Mouse (Mus musculus): ENCODE measurements around the gene Mybbp1a.

DNA sequence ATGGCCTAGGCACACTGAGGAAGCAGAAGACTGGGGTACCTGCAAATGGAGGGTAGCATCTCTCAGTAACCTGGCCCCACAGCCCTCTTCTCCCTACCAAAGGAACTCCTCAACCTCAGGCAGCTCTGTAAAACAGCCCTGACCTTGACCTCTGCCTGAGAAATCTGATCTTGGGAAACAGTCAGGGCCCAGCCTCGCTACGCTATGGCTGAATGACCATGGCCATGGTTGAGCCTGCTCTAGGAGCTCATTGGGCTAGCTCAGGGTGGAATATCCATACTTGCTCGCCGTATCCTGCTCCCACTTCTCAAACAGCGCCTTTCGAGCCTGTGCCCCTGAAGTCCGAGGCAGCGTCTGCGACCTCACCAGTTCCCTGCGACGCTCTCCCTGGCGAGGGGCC lies 40.1 kb upstream of the Mybbp1a start:
- TF ChIP-seq CTCF (IDR thresholded peaks at IDR 0.05; ENCODE audit: borderline replicate concordance, insufficient read depth, low read depth, low read length) (no peak), POLR2A (IDR thresholded peaks at IDR 0.05; ENCODE audit: borderline replicate concordance, insufficient read depth, low read length) (no peak)
